Mouse (Mus musculus) heart, adult 2 months (tissue): Measurements from ENCODE around the gene Tmem273. TPM values are rescaled to one million over a fixed set of nuclear protein-coding genes. Genes with fewer than 3 reads are reported as not detected.

Experiments
- DNase-seq, 2 experiments: peaks; one replicate each; pipeline ENCODE4 v3.0.0; 2021
- H3K27ac ChIP-seq: fragments of 200-600 bp; 2 replicates; pipeline ENCODE4 v1.8.1; 2022
- H3K27me3 ChIP-seq: fragments of 200-500 bp; 2 replicates; pipeline ENCODE4 v1.6.1; 2012; ENCODE audit warnings: mild to moderate bottlenecking, low read length, inconsistent platforms, mixed read lengths; ENCODE audit not compliant: control insufficient read depth, insufficient read depth
- H3K36me3 ChIP-seq: fragments of 200-500 bp; 2 replicates; pipeline ENCODE4 v1.6.1; 2012; ENCODE audit warnings: low read length, inconsistent platforms; ENCODE audit not compliant: control insufficient read depth, insufficient read depth
- H3K4me1 ChIP-seq: fragments of 200-500 bp; 2 replicates; pipeline ENCODE4 v1.6.1; 2011; ENCODE audit warnings: low read length; ENCODE audit not compliant: control insufficient read depth, insufficient read depth
- H3K4me3 ChIP-seq: fragments of 200-600 bp; 2 replicates; pipeline ENCODE4 v1.8.1; 2022
- H3K79me2 ChIP-seq: fragments of 200-500 bp; replicated peaks from 2 replicates; pipeline ENCODE4 v1.6.1; 2012; ENCODE audit warnings: mild to moderate bottlenecking, inconsistent platforms, low read length, moderate library complexity, mixed read lengths; ENCODE audit not compliant: control insufficient read depth, insufficient read depth
- H3K9ac ChIP-seq: fragments of 200-500 bp; 2 replicates; pipeline ENCODE4 v1.6.1; 2012; ENCODE audit warnings: low read depth, mild to moderate bottlenecking, control low read depth, inconsistent platforms, low read length, mixed read lengths
- CTCF ChIP-seq: fragments of 200-600 bp; IDR thresholded peaks from 2 replicates; pipeline ENCODE4 v1.8.1; 2022; ENCODE audit warnings: antibody characterized with exemption, mild to moderate bottlenecking, moderate library complexity
- EP300 ChIP-seq: fragments of 200-500 bp; IDR thresholded peaks from 2 replicates; pipeline ENCODE4 v1.6.1; 2011; ENCODE audit warnings: low read depth, low read length, control low read depth; ENCODE audit not compliant: insufficient read depth
- POLR2A ChIP-seq: fragments of 200-500 bp; IDR thresholded peaks from 2 replicates; pipeline ENCODE4 v1.6.1; 2011; ENCODE audit warnings: mild to moderate bottlenecking, low read depth, low read length, control low read depth; ENCODE audit not compliant: insufficient read depth
- WGBS: fragments of 180-500 bp; shearing (Covaris S2); methylation state at CpG from one replicate; pipeline ENCODE4 v1.1.7; 2018; 5-methylcytosine and 5-hydroxymethylcytosine counted together
- intact Hi-C: fragments of 180-260 bp; cut with DNase I; formaldehyde crosslinking; loops from one replicate; pipeline ENCODE4 v1.15.1; 2025
- polyA plus RNA-seq: library from polyadenylated mRNA; depleted of rRNA; stranded (reverse); fragments of >200 nt; gene quantifications from 2 replicates; pipeline ENCODE4 v1.2.3, GENCODE M21; 2012
- total RNA-seq, 2 experiments: library from RNA; stranded (reverse); gene quantifications; 2 replicates each; pipeline ENCODE4 v1.2.3; 2021

Tmem273 gene
- total and polyA plus RNA-seq, 3 experiments = 0.50 to 1.1 (median 0.86) TPM

GRCm38 (mm10) chr14:32835181-32835580 is 49.4 kb downstream of the Tmem273 start:
- Histone ChIP-seq H3K27ac (no peak overlapping the region), H3K27me3 (peaks cover 3% of the 10 kb centered on the region), H3K4me1 (peaks cover 2% of the 10 kb centered on the region; the same call in 1 of the 2 replicates), H3K36me3 (no peaks in the 10 kb centered on the region), H3K79me2 (no peaks in the 10 kb centered on the region), H3K9ac (no peak overlapping the region), H3K4me3 (no peak overlapping the region)
- no peak for DNase-seq
- TF ChIP-seq POLR2A (no peak), EP300 (no peak)
- 51% methylated on average over 14 of the region's 14 CpGs for WGBS
- intact Hi-C loops = no loop called here

GRCm38 (mm10) chr14:32835596-32835995 is 49.8 kb downstream of the Tmem273 start:
- TF ChIP-seq CTCF (no peak), POLR2A (no peak), EP300 (no peak)
- DNase-seq = no peak
- peaks cover 2% of the 10 kb centered on the region; the same call in 1 of the 2 replicates for H3K4me1 ChIP-seq
- no peaks in the 10 kb centered on the region for H3K36me3 ChIP-seq
- no peak overlapping the region for H3K9ac ChIP-seq
- peaks cover 3% of the 10 kb centered on the region for H3K27me3 ChIP-seq
- intact Hi-C loops = no loop called here
- 55% methylated on average over 14 of the region's 14 CpGs for WGBS
- no peak overlapping the region for H3K4me3 ChIP-seq
- H3K79me2 ChIP-seq = no peaks in the 10 kb centered on the region
- no peak overlapping the region for H3K27ac ChIP-seq

- Histone ChIP-seq H3K36me3 (no peaks in the 10 kb centered on the region), H3K27me3 (peaks cover 3% of the 10 kb centered on the region), H3K4me1 (peaks cover 2% of the 10 kb centered on the region; the same call in 1 of the 2 replicates), H3K79me2 (no peaks in the 10 kb centered on the region), H3K9ac (no peak overlapping the region), H3K4me3 (no peak overlapping the region), H3K27ac (no peak overlapping the region)
- no peak for DNase-seq
- TF ChIP-seq POLR2A (no peak), EP300 (no peak), CTCF (no peak)
- intact Hi-C loops = no loop called here
- 94% methylated on average over 11 of the region's 11 CpGs for WGBS
Observed at GRCm38 (mm10) chr14:32836191-32836590, 50.4 kb downstream of the Tmem273 start.

GRCm38 (mm10) chr14:32842052-32842451 is 56.3 kb downstream of the Tmem273 start:
- no peak overlapping the region for H3K4me3 ChIP-seq
- H3K27ac ChIP-seq = no peak overlapping the region
- H3K4me1 ChIP-seq = no peaks in the 10 kb centered on the region
- no peaks in the 10 kb centered on the region for H3K27me3 ChIP-seq
- no peaks in the 10 kb centered on the region for H3K36me3 ChIP-seq
- H3K9ac ChIP-seq = no peak overlapping the region
- DNase-seq = no peak
- TF ChIP-seq POLR2A (no peak), CTCF (no peak), EP300 (no peak)
- intact Hi-C loops = no loop called here
- no peaks in the 10 kb centered on the region for H3K79me2 ChIP-seq

GRCm38 (mm10) chr14:32854059-32854458 is 68.3 kb downstream of the Tmem273 start:
- intact Hi-C loops = no loop called here
- Histone ChIP-seq H3K27ac (no peak overlapping the region), H3K4me3 (no peak overlapping the region), H3K4me1 (no peaks in the 10 kb centered on the region), H3K27me3 (no peaks in the 10 kb centered on the region), H3K79me2 (no peaks in the 10 kb centered on the region), H3K9ac (no peak overlapping the region), H3K36me3 (no peaks in the 10 kb centered on the region)
- TF ChIP-seq CTCF = no peak
- no peak for TF ChIP-seq POLR2A
- TF ChIP-seq EP300 = no peak
- DNase-seq = no peak
- 89% methylated on average over 4 of the region's 4 CpGs for WGBS

GRCm38 (mm10) chr14:32856246-32856645 is 70.5 kb downstream of the Tmem273 start:
- no peak overlapping the region for H3K9ac ChIP-seq

More at GRCm38 (mm10) chr14:32856246-32856645, 70.5 kb downstream of the Tmem273 start:
- no peak for TF ChIP-seq POLR2A
- no peak for TF ChIP-seq CTCF
- H3K4me1 ChIP-seq = peaks cover 10% of the 10 kb centered on the region
- no peak for DNase-seq
- peak overlapping the region; percentile 80; the same call in 1 of the 2 replicates for H3K27ac ChIP-seq
- intact Hi-C loops = loop anchor here (5.0 kb wide), 1 partner anchor 36 kb away; no protein-coding TSS in a partner anchor
- H3K36me3 ChIP-seq = no peaks in the 10 kb centered on the region
- WGBS = 36% methylated on average over 5 of the region's 5 CpGs
- peak overlapping the region; percentile 58; the same call in 1 of the 2 replicates for H3K4me3 ChIP-seq
- H3K27me3 ChIP-seq = no peaks in the 10 kb centered on the region
- no peaks in the 10 kb centered on the region for H3K79me2 ChIP-seq
